Mouse (Mus musculus) lung, postnatal 14 days (tissue): ENCODE results near the gene Acsl1.
"Not testable (repeated sequence)": the region's sequence is repeated elsewhere in the genome, so short reads cannot be mapped to it uniquely, and the experiment has no call there.

Experiments
- DNase-seq: peaks from one replicate; pipeline ENCODE4 v3.0.0; 2021

The Acsl1 gene

DNA sequence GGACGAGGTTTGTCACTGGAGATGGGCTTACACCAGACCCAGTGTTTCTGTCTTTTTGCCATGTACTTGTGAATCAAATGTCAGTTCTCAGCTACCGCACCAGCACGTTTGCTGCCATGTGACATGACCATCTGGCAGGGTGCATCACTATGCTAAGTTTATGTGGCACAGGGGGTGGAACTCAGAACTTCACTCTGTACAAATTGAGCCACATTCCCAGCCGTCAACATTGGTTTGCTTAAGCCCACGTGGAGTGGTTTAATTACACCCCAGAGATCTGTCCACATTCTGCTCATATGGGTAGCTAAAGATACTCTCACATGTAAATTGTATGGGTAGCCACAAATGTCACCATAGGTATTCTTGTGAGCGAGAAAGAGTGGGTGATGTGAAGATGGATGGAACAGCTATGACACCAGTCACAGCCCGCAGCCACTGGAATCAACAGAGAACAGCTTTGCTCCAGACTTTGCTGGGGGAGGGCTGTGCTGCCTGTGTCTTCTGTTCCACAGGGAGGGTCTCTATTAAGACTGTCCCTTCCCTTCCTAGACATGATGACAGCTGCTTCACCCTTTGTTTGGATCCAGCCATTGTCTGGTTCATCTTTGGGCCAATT, 96.2 kb downstream of the Acsl1 start:
- DNase-seq: no peak

DNA sequence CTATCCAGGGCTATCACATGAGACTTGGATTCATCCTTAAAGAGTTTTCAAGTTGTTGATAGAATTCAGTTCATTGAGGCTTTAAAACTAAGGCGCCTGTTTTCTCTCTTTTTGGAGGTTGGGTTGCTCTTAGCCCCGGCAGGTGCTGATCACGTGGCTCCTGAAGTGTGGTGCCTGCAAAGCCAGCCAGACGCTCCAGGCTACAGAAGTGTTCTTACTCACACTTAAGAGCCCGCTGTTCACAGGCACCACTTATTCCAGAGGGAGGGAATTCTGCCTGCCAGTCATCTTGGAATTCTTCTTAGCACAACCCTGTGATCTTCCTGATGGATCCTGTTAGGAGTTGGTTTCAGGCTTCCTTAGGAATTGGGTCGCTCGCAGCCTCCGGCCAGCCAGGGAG, 97.1 kb downstream of the Acsl1 start:
- DNase-seq: peak; percentile 59

DNA sequence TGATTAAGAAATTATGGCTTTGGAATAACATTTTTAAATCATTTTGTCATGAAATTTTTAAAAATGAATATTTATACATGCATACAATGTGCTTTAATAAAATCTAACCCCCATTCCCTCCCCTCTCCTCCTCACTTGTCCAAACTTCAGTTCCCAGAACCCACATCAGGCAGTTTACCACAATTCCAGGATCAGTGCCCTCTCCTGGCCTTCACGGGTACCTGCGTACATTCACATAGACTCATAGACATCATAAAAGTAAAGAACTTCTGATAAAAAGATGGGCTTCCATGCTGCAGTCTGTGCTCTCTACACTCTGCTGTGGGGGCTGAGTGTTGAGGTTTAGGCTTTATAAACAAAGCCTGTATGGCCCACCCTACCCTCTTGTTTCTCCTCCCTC, 98.1 kb downstream of the Acsl1 start:
- DNase-seq: no peak

DNA sequence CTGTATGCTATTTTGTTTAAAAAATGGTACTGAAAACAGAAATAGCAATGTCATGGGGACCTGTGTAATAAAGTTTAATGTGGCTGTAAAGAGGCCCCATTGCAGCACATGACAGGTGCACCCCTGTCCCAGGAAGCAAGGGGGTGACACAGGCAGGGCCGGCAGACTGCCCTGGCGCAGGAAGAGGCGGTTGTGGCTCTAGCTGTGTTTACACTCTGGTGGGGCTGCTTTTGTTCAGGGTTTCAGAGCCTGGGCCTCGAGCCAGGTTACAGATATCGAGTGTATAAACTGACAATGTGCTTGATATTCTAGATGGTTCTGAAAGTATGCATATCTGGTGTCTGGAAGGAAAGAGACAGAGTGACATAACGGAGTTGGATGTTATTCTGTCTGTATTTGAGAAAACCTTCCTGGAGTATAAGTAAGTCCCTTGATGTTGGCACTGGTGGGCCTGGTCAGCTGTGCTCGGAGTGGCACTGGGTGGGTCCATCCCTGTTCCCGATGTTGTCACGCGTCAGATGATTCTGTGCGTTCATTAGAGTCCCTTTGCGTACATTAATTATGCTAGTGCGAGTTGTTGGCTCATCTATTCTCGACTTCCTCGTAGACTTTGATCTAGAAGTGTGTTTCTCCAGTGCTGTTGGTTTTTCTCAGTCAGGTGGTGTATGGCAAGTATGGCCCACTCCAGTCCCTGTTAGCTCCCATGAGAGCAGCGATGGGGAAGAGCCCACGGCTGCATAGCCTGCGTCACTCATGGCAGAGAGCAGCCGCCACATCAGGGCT, 99.0 kb downstream of the Acsl1 start:
- DNase-seq: peak; percentile 64

DNA sequence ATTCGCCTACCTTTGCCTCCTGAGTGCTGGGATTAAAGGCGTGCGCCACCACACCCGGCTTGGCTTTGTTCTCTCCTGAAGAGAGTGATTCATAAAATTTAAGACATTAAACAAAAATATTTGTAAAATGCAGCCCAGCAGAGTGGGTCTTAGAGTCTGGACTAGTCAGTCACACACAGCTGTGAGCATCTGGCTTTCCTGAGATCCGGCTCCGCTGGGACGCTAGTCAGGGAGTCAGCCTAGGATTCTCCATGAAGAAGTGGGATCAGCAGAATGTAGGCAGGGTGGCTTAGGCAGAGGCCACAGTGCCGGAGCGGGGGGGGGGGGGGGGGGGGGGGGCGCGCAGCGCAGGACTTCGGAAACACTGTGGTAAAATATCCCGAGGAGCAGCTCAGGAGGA, 99.8 kb downstream of the Acsl1 start:
- no peak for DNase-seq

DNA sequence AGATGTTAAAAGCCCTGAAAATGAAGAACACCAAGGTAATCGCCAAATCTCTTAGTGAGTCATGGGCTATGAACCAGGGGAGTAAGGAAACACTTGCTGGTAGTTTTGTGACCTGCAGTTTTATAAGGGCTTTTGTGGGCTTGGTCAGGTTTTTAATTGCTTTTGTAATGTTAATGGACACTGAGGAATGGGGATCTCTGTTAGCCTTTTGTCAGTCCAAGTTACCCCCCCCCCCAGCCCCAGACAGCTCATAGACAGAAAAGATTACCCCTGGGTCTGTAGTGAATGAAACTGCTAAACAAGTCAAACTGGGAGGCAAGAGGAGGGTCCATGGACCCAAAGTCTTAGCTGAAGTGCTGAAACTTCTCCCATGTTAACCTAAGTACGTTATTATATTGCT, 102.6 kb downstream of the Acsl1 start:
- DNase-seq: no peak

DNA sequence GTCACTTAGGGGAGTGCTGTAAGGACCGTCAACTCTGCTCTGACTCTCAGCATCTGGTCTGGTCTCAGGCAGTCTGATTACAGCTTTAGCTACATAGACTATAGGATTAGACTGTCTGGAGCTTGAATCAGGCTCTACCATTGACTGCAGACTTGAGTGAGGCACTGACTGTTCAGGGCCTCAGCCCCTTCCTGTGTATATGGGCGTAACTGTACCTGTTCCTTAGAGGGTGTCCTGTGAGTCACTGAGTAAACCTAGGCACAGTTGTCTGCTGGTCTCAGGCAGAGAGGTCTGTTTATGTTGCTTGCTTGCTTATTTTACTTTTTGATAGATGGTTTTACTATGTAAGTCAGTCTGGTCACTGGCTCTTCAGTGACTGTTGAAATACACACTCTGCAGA, 103.1 kb downstream of the Acsl1 start:
- DNase-seq: no peak

DNA sequence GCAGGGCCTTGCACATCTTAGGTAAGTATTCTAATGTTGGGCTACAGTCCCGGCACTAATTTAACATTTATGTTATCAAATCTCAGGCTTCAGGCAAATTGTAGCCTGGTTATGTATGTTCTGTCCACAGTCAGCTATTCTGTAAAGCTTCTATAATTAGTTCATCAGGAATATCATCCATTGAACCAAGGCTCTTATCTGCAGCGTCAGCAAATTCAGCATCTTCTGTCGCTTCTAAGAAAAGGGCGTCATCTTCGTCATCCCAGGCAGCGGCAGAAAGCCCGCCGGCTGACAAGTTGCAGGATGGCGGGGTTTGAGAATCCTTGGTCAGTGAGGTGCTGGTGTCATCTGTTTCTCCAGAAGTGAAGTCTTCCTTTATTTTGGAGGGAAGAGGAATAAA, 108.0 kb downstream of the Acsl1 start:
- no peak for DNase-seq

DNA sequence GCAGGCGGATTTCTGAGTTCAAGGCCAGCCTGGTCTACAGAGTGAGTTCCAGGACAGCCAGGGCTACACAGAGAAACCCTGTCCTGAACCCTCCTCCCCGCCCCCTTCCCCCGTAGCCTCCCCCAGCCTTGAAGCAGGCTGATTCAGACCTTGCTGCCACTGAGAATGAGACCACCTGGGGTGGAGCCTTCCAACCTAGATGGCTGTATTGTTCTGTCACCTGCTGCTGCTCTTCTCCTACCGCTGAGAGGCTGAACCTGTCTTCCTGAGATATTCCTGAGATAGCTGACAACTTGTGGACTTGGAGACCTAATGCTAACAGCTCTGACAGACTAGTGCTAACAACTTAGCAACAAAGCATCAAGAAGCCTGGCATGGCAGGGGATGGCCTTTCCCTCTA, 113.5 kb downstream of the Acsl1 start:
- DNase-seq: not testable (repeated sequence)

DNA sequence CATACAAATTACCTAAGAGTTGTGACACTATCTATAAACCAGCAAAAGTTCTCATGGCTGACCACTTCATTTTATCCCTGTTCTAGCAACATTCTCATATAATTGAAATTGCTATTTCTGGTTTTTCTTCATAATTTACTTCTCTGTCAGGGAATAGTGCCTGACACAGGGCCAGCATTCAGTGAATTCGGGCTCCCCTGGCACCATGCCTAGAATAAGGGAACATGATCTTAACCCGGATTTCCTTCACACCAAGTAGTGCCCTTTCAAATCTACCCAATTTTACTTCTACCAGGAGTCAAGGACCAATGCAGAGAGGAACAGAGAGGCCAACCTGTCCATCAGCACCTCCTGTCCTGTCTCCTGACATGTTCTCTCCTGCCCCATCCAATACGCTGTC, 114.7 kb downstream of the Acsl1 start:
- DNase-seq: no peak
